Mouse (Mus musculus): ENCODE measurements around the gene Kidins220. TPM values are rescaled to one million over a fixed set of nuclear protein-coding genes. Genes with fewer than 3 reads are reported as not detected.

Kidins220 gene
- total and polyA plus RNA-seq, 2 experiments: 21.8 to 26.6 TPM

- 4% methylated on average over 17 of the region's 17 CpGs for WGBS
- H3K9ac ChIP-seq (ENCODE audit: low read depth, low read length): peak overlapping the region; percentile 65
- H3K79me2 ChIP-seq (ENCODE audit: control insufficient read depth, insufficient read depth, low read length): peaks cover 7% of the 10 kb centered on the region; the same call in 1 of the 2 replicates
- no peaks in the 10 kb centered on the region for H3K27me3 ChIP-seq (ENCODE audit: control insufficient read depth, insufficient read depth, low read length)
- TF ChIP-seq CTCF (IDR thresholded peaks at IDR 0.05; ENCODE audit: low read depth, low read length) (no peak), POLR2A (IDR thresholded peaks at IDR 0.05; ENCODE audit: extremely low read depth, insufficient read depth, low read length) (peak; percentile 51; the same call in 1 of the 2 replicates)
- DNase-seq (ENCODE audit: extremely low read depth, low read depth, low spot score): peak; percentile 84
- peak overlapping the region; percentile 37; the same call in 1 of the 2 replicates for H3K4me3 ChIP-seq (ENCODE audit: insufficient read depth, low read depth, low read length)
- H3K4me1 ChIP-seq (ENCODE audit: control insufficient read depth, insufficient read depth, low read length): peaks cover 5% of the 10 kb centered on the region; the same call in 1 of the 2 replicates
- H3K27ac ChIP-seq (replicated peaks; ENCODE audit: insufficient read depth, low read depth, low read length): peak overlapping the region; percentile 45
- peaks cover 4% of the 10 kb centered on the region; the same call in 1 of the 2 replicates for H3K36me3 ChIP-seq (ENCODE audit: control insufficient read depth, insufficient read depth, low read length)
These were observed 118.1 kb downstream of the Kidins220 start for GRCm38 (mm10) chr12:25092751-25093211.

DNA sequence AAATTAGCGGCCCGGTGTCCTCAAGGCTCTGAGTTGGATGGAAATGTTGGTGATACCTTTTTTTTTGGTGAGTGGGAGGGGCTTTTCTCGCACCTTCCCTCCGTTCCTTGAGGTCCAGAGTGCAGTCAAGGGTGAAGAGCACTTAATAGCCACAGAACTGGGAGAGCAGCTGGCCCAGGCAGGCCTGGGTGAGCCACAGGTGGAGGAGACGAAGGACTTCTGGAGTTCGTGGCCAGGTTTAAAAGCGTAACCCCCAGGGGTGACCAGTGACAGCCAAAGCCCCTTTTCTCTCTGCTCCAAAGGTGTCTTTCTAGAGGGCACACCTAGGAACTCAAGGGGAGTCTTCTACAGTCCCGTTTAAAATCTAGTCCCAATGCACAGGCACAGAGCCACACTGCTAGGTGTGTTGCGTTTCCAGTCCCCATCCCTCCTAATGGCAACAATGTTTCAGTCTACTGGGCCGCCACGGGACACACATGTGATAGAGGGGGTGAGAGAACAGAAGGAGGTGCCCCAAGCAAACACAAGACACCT is 118.6 kb downstream of the Kidins220 start:
- peak; percentile 67 for DNase-seq (ENCODE audit: extremely low read depth, low read depth, low spot score)
- Histone ChIP-seq H3K36me3 (ENCODE audit: control insufficient read depth, insufficient read depth, low read length) (peaks cover 4% of the 10 kb centered on the region; the same call in 1 of the 2 replicates), H3K27ac (replicated peaks; ENCODE audit: insufficient read depth, low read depth, low read length) (peak overlapping the region; percentile 45), H3K9ac (ENCODE audit: low read depth, low read length) (peak overlapping the region; percentile 65), H3K79me2 (ENCODE audit: control insufficient read depth, insufficient read depth, low read length) (peaks cover 7% of the 10 kb centered on the region; the same call in 1 of the 2 replicates), H3K4me3 (ENCODE audit: insufficient read depth, low read depth, low read length) (peak overlapping the region; percentile 37), H3K27me3 (ENCODE audit: control insufficient read depth, insufficient read depth, low read length) (no peaks in the 10 kb centered on the region), H3K4me1 (ENCODE audit: control insufficient read depth, insufficient read depth, low read length) (peaks cover 5% of the 10 kb centered on the region; the same call in 1 of the 2 replicates)
- 10% methylated on average over 11 of the region's 11 CpGs for WGBS
- no peak for TF ChIP-seq CTCF (IDR thresholded peaks at IDR 0.05; ENCODE audit: low read depth, low read length)
- TF ChIP-seq POLR2A (IDR thresholded peaks at IDR 0.05; ENCODE audit: extremely low read depth, insufficient read depth, low read length): 0 out of 2 replicates have a peak, but pooled peaks have one; percentile 57

- peak overlapping the region; percentile 32 for H3K27ac ChIP-seq (replicated peaks; ENCODE audit: insufficient read depth, low read depth, low read length)
- H3K36me3 ChIP-seq (ENCODE audit: control insufficient read depth, insufficient read depth, low read length): peaks cover 4% of the 10 kb centered on the region; the same call in 1 of the 2 replicates
- H3K4me1 ChIP-seq (ENCODE audit: control insufficient read depth, insufficient read depth, low read length): peaks cover 5% of the 10 kb centered on the region; the same call in 1 of the 2 replicates
- TF ChIP-seq POLR2A (IDR thresholded peaks at IDR 0.05; ENCODE audit: extremely low read depth, insufficient read depth, low read length) (no peak), CTCF (IDR thresholded peaks at IDR 0.05; ENCODE audit: low read depth, low read length) (no peak)
- no peaks in the 10 kb centered on the region for H3K27me3 ChIP-seq (ENCODE audit: control insufficient read depth, insufficient read depth, low read length)
- H3K9ac ChIP-seq (ENCODE audit: low read depth, low read length): peak overlapping the region; percentile 71
- peak; percentile 39 for DNase-seq (ENCODE audit: extremely low read depth, low read depth, low spot score)
- peak overlapping the region; percentile 68 for H3K4me3 ChIP-seq (ENCODE audit: insufficient read depth, low read depth, low read length)
- H3K79me2 ChIP-seq (ENCODE audit: control insufficient read depth, insufficient read depth, low read length): peaks cover 7% of the 10 kb centered on the region; the same call in 1 of the 2 replicates
- under 1% methylated on average over 22 of the region's 22 CpGs for WGBS
These were observed 120.1 kb downstream of the Kidins220 start for GRCm38 (mm10) chr12:25094621-25095521.

GRCm38 (mm10) chr12:25095538-25095937 is 120.8 kb downstream of the Kidins220 start:
- TF ChIP-seq POLR2A (IDR thresholded peaks at IDR 0.05; ENCODE audit: extremely low read depth, insufficient read depth, low read length) (no peak), CTCF (IDR thresholded peaks at IDR 0.05; ENCODE audit: low read depth, low read length) (no peak)
- H3K36me3 ChIP-seq (ENCODE audit: control insufficient read depth, insufficient read depth, low read length): peaks cover 4% of the 10 kb centered on the region; the same call in 1 of the 2 replicates
- 0% methylated on average over 19 of the region's 19 CpGs for WGBS
- H3K79me2 ChIP-seq (ENCODE audit: control insufficient read depth, insufficient read depth, low read length): peaks cover 7% of the 10 kb centered on the region; the same call in 1 of the 2 replicates
- peak overlapping the region; percentile 68 for H3K4me3 ChIP-seq (ENCODE audit: insufficient read depth, low read depth, low read length)
- peaks cover 5% of the 10 kb centered on the region; the same call in 1 of the 2 replicates for H3K4me1 ChIP-seq (ENCODE audit: control insufficient read depth, insufficient read depth, low read length)
- H3K27ac ChIP-seq (replicated peaks; ENCODE audit: insufficient read depth, low read depth, low read length): peak overlapping the region; percentile 32
- H3K27me3 ChIP-seq (ENCODE audit: control insufficient read depth, insufficient read depth, low read length): no peaks in the 10 kb centered on the region
- H3K9ac ChIP-seq (ENCODE audit: low read depth, low read length): peak overlapping the region; percentile 71
- no peak for DNase-seq (ENCODE audit: extremely low read depth, low read depth, low spot score)

DNA sequence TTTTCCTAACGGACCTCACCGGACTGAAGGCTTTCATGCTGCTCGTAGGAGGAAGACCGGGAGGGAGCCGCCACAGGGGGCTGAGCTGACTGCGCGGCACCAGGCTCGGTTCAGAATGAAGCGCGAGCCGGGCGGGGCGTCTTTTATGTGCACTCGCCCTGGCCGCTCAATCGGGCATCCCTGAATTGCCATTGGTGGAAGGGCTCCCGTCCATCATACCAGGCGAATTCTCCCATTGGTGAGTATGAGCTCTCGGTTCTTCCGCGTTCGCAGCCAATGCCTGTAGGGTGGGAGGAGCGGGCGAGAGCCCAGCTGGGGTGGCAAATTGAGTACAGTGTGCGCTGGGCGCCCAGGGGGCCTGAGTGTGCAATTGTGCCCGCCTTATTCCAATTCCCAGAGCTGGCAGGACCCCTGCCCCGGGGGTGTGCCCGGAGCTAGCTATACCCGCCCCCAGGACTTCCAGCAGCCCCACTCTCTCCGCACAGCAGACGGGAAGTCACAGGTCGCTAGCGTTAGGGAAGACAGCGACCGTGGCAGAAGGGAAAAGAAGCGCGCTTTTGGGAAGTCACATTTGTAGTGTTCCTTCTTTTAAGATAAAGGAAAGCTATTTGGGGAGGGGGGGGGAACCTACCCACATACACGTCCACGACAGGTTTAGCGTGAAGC is 121.4 kb downstream of the Kidins220 start:
- Histone ChIP-seq H3K79me2 (ENCODE audit: control insufficient read depth, insufficient read depth, low read length) (peaks cover 7% of the 10 kb centered on the region; the same call in 1 of the 2 replicates), H3K4me1 (ENCODE audit: control insufficient read depth, insufficient read depth, low read length) (peaks cover 5% of the 10 kb centered on the region; the same call in 1 of the 2 replicates), H3K36me3 (ENCODE audit: control insufficient read depth, insufficient read depth, low read length) (peaks cover 4% of the 10 kb centered on the region; the same call in 1 of the 2 replicates), H3K9ac (ENCODE audit: low read depth, low read length) (peak overlapping the region; percentile 82), H3K4me3 (ENCODE audit: insufficient read depth, low read depth, low read length) (peak overlapping the region; percentile 73), H3K27me3 (ENCODE audit: control insufficient read depth, insufficient read depth, low read length) (no peaks in the 10 kb centered on the region), H3K27ac (replicated peaks; ENCODE audit: insufficient read depth, low read depth, low read length) (peak overlapping the region; percentile 92)
- TF ChIP-seq CTCF (IDR thresholded peaks at IDR 0.05; ENCODE audit: low read depth, low read length): no peak
- peak; percentile 98 for TF ChIP-seq POLR2A (IDR thresholded peaks at IDR 0.05; ENCODE audit: extremely low read depth, insufficient read depth, low read length)
- peak; percentile 98 for DNase-seq (ENCODE audit: extremely low read depth, low read depth, low spot score)
- under 1% methylated on average over 41 of the region's 41 CpGs for WGBS

Measured in liver, adult 2 months (tissue).